Mouse (Mus musculus) testis, adult 2 months (tissue): ENCODE results near the gene Hspb11. TPM values are rescaled to one million over a fixed set of nuclear protein-coding genes. Genes with fewer than 3 reads are reported as not detected.

ENCODE experiments used
- H3K27ac ChIP-seq: fragments of 200-500 bp; 2 replicates; pipeline ENCODE4 v1.5.1; 2012; ENCODE audit warnings: low read depth, low read length; ENCODE audit not compliant: control insufficient read depth, insufficient read depth
- H3K27me3 ChIP-seq: fragments of 200-500 bp; 2 replicates; pipeline ENCODE4 v1.6.1; 2012; ENCODE audit warnings: mild to moderate bottlenecking, low read length, moderate library complexity; ENCODE audit not compliant: control insufficient read depth, insufficient read depth
- H3K36me3 ChIP-seq: fragments of 200-500 bp; 2 replicates; pipeline ENCODE4 v1.6.1; 2012; ENCODE audit warnings: mild to moderate bottlenecking, low read length; ENCODE audit not compliant: control insufficient read depth, insufficient read depth
- H3K4me1 ChIP-seq: fragments of 200-500 bp; 2 replicates; pipeline ENCODE4 v1.6.1; 2012; ENCODE audit warnings: low read length; ENCODE audit not compliant: control insufficient read depth, insufficient read depth
- H3K4me3 ChIP-seq: fragments of 200-500 bp; 2 replicates; pipeline ENCODE4 v1.5.1; 2012; ENCODE audit warnings: low read depth, mild to moderate bottlenecking, low read length, moderate library complexity, mixed read lengths; ENCODE audit not compliant: control insufficient read depth
- CTCF ChIP-seq: fragments of 200-500 bp; IDR thresholded peaks from 2 replicates; pipeline ENCODE4 v1.5.1; 2012; ENCODE audit warnings: low read depth, mild to moderate bottlenecking, inconsistent platforms, low read length, moderate library complexity; ENCODE audit not compliant: control insufficient read depth, insufficient read depth, insufficient replicate concordance
- POLR2A ChIP-seq: fragments of 200-500 bp; IDR thresholded peaks from 2 replicates; pipeline ENCODE4 v1.6.1; 2012; ENCODE audit warnings: low read depth, mild to moderate bottlenecking, inconsistent platforms, low read length, moderate library complexity; ENCODE audit not compliant: control insufficient read depth
- polyA plus RNA-seq: library from polyadenylated mRNA; depleted of rRNA; stranded (reverse); fragments of >200 nt; gene quantifications from 2 replicates; pipeline ENCODE4 v1.2.3, GENCODE M21; 2012; rRNA removed

Gene Hspb11
- 8.8 and 11.9 TPM in 2 replicates for polyA plus RNA-seq

DNA sequence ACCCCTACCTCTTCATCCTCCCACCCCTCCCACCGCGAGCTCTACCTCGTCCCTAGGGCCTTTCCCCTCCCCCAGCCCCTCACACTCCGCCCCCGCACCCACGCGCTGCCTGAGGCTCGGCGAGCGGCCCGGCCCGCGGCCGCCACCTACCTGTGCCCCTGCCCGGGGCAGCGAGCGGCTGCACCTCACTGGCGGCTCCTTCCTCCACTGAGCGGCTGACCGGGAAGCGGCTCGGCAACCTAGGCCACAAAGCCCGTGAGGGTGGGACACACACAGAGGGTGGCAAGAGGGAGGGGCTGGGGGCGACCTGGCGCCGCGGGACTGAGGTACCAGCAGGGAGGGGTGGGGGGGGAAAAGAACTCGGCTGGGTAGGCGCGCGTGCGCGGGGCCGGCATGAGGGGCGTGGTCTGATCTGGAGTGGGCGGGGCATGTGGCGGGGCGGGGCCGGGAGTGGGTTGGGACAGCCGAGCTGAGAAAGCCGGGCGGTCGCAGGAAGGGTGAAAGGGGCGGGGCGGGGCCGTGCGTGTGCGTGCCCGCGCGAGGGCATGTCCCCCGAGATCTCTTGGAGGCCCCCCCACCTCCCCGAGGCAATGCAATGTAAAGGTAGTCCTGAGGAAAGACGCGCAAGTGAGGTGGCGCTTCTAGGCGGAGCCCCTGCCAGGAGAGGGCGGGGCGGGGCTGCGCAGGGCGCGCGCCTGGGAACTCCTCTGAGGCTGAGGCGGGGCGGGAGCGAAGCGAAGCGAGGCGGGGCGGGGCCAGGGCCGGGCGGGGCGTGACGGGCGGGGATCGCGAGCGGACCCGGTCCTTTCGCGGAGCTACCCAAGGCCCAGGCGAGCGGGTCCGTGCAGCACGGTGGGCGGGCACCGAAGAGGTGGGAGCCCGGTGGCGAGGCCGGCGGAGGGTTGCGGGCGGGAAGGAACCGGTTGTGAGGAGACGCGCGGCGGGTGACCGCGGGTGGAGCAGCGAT is at the start of gene Hspb11, which contains the start of gene Lrrc42:
Gene Hspb11 (plus strand): TSS at position 469 of the 967 bp plus-strand sequence.
Gene Lrrc42 (minus strand): TSS at position 408 of the 967 bp plus-strand sequence.
- H3K4me1 ChIP-seq, result peaks cover 10% of the 10 kb centered on the region
- H3K27ac ChIP-seq, result peak within 1 kb of the TSS; percentile 93
- no peaks in the 10 kb centered on the region for H3K36me3 ChIP-seq
- peak within 1 kb of the TSS; percentile 97 for H3K4me3 ChIP-seq
- TF ChIP-seq POLR2A, result peak; percentile 60; the same call in 1 of the 2 replicates
- no peak for TF ChIP-seq CTCF
- H3K27me3 ChIP-seq, result no peaks in the 10 kb centered on the region

DNA sequence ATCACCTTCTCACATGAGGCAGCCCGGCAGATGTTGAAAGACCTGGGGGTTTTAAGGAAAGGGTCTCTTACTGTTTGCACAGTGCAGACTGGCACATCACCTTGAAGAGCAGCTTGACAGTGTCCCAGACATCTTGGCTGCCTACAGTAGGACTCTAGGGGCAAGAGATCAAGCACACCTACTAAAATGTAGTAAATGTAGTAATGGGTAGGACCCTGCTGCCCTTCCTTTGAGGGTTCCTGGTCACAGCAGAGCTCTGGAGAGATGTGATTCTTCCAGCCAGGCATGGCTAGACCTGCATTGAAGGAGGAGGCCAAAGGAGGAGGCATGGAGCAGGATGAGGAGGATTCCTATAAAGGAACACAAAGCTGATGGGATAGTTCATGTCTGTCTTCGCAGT is 46.4 kb upstream of the Hspb11 start:
- H3K36me3 ChIP-seq, result 0 out of 2 replicates have a peak, but pooled peaks cover 1% of the 10 kb centered on the region
- no peak overlapping the region for H3K4me3 ChIP-seq
- no peaks in the 10 kb centered on the region for H3K4me1 ChIP-seq
- TF ChIP-seq CTCF (no peak), POLR2A (no peak)
- no peak overlapping the region for H3K27ac ChIP-seq
- no peaks in the 10 kb centered on the region for H3K27me3 ChIP-seq

DNA sequence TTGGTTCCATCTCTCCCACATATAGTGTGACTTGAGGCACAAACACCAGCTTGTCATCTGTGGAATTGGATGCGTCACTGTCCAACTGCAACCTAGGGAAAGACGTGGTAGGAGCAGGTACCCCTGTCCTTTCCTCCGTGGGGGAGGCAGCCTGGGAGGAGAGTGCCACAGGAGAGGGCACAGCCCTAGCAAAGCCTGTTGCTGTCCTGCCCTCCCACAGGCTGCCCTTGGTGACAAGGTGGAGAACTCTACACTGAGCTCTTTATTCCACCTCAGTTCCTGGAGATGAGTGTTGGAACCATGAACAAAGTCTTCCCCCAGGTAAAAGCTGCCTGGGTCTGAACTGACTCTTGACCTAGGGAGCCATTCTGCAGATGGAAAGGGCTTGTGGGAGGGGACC is 44.5 kb upstream of the Hspb11 start, which contains the start of gene Ldlrad1:
Gene Ldlrad1 (plus strand): TSS at position 301 of the 400 bp plus-strand sequence.
- no peaks in the 10 kb centered on the region for H3K36me3 ChIP-seq
- no peak within 1 kb of the TSS for H3K4me3 ChIP-seq
- H3K27ac ChIP-seq, result no peak within 1 kb of the TSS
- no peaks in the 10 kb centered on the region for H3K4me1 ChIP-seq
- no peak for TF ChIP-seq POLR2A
- no peak for TF ChIP-seq CTCF
- H3K27me3 ChIP-seq, result no peaks in the 10 kb centered on the region

DNA sequence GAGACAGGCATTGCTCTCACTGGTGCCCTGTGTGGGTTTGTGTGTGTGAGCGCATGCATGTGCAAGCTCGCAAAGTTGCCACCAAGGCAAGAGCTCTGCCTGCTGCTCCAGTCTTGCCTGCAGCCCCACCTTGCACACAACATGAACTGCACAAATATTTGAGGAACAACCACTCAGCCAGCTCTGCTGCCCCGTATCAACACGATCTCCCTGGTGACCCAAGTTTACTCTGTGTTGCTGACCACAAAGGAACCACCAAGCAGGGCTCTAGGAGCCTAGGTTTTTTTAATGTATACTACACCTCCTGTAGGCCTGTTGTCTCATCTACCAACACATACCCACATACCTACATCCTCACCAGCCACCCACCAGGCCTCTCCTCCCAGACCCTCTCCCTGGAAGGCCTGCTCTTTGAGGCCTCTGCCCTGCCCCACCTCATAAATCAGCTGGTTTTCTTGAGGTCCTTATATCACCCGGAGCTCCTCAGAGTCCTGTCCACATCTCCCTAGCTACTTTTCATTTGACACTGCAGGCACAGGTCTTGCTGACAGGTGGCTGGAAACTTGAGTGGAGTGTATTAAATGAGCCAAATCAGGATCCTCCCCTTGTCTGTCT is 42.8 kb upstream of the Hspb11 start:
- Histone ChIP-seq H3K4me1 (no peaks in the 10 kb centered on the region), H3K4me3 (no peak overlapping the region), H3K36me3 (no peaks in the 10 kb centered on the region), H3K27me3 (no peaks in the 10 kb centered on the region), H3K27ac (no peak overlapping the region)
- TF ChIP-seq CTCF (no peak), POLR2A (no peak)

DNA sequence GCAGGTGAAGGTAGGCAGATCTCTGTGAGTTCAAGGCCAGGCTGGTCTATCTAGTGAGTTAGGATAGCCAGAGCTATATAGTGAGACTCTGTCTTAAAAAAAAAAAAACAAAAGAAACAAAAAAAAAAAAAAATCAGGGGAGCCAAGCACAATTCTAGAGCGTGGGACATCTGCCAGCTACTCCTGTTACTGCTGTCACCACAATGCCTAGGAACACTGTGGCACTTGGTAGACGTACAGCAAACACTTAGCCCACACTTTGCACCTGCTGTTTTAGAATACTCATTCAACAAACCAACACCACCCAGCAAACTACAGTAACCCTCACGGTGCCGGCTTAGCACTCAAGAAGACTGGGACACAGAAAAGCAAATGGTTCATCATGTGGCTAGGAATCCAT is 41.9 kb upstream of the Hspb11 start:
- Histone ChIP-seq H3K27ac (no peak overlapping the region), H3K27me3 (no peaks in the 10 kb centered on the region), H3K4me3 (no peak overlapping the region), H3K36me3 (no peaks in the 10 kb centered on the region), H3K4me1 (no peaks in the 10 kb centered on the region)
- TF ChIP-seq POLR2A, result no peak
- TF ChIP-seq CTCF, result no peak

DNA sequence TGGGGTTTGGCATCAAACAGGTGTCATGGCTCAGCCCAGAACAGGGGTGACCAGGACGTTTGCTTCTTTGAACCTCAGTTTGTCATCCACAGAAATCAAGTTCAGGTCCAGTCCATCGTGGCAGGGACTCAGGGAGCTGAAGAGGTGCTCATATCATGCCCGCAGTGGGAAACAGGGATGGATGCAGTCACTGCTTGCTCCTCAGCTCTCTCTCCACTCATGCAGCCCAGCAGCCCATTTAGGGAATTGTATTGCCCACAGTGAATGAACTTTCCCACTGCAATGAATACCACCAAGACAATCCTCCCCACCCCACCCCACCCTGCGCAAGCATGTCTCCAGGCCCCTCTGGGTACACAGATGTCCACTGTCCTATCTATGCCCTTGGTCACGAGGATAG is 41.5 kb upstream of the Hspb11 start:
- TF ChIP-seq POLR2A (no peak), CTCF (no peak)
- Histone ChIP-seq H3K27ac (no peak overlapping the region), H3K4me1 (no peaks in the 10 kb centered on the region), H3K36me3 (no peaks in the 10 kb centered on the region), H3K4me3 (no peak overlapping the region), H3K27me3 (no peaks in the 10 kb centered on the region)
